Mouse (Mus musculus) MEL (cell line): ENCODE results near the gene Pcdh9.

ENCODE experiments used
- CTCF ChIP-seq, 3 experiments: IDR thresholded peaks in 2 of 3; conservative IDR thresholded peaks in 1 of 3; 2 replicates each; pipeline ENCODE4 v1.5.1; 2011 to 2012; ENCODE audit warnings: low read length in 3 of 3, low read depth in 2 of 3, mild to moderate bottlenecking in 2 of 3, improper control_type of control experiment in 1 of 3, inconsistent platforms in 1 of 3, mixed read lengths in 1 of 3, moderate library complexity in 1 of 3; ENCODE audit not compliant: control insufficient read depth in 1 of 3, insufficient read depth in 1 of 3, poor library complexity in 1 of 3, severe bottlenecking in 1 of 3
- GABPA ChIP-seq: IDR thresholded peaks from 2 replicates; pipeline ENCODE4 v1.6.1; 2012; ENCODE audit warnings: low read depth, mild to moderate bottlenecking, inconsistent platforms, low read length, improper control_type of control experiment, moderate library complexity
- GATA1 ChIP-seq: IDR thresholded peaks from 2 replicates; pipeline ENCODE4 v1.6.1; 2011; ENCODE audit warnings: low read depth, low read length, improper control_type of control experiment
- HCFC1 ChIP-seq: IDR thresholded peaks from 2 replicates; pipeline ENCODE4 v1.6.1; 2012; ENCODE audit warnings: low read depth, mild to moderate bottlenecking, inconsistent platforms, low read length, improper control_type of control experiment, moderate library complexity
- NELFE ChIP-seq: IDR thresholded peaks from 2 replicates; pipeline ENCODE4 v1.6.1; 2011; ENCODE audit warnings: low read depth, low read length, improper control_type of control experiment
- POLR2A ChIP-seq, 2 experiments: IDR thresholded peaks; 2 replicates each; pipeline ENCODE4 v1.6.1; 2011 to 2012; ENCODE audit warnings: low read length in 2 of 2, mild to moderate bottlenecking in 2 of 2, control low read depth in 1 of 2, improper control_type of control experiment in 1 of 2, low read depth in 1 of 2, moderate library complexity in 1 of 2; ENCODE audit not compliant: control insufficient read depth in 1 of 2, insufficient read depth in 1 of 2, poor library complexity in 1 of 2
- POLR2AphosphoS2 ChIP-seq: IDR thresholded peaks from 2 replicates; pipeline ENCODE4 v1.6.1; 2011; ENCODE audit warnings: low read length, improper control_type of control experiment
- TAL1 ChIP-seq: IDR thresholded peaks from 2 replicates; pipeline ENCODE4 v1.6.1; 2012; ENCODE audit warnings: mild to moderate bottlenecking, inconsistent platforms, low read length, moderate library complexity, mixed read lengths
- TBP ChIP-seq: IDR thresholded peaks from 2 replicates; pipeline ENCODE4 v1.8.0; 2011; ENCODE audit warnings: low read depth, low read length, improper control_type of control experiment
- TCF12 ChIP-seq: IDR thresholded peaks from 2 replicates; pipeline ENCODE4 v1.6.1; 2014; ENCODE audit warnings: low read depth, mild to moderate bottlenecking, inconsistent platforms, low read length, improper control_type of control experiment, moderate library complexity
- USF2 ChIP-seq, 2 experiments: IDR thresholded peaks; 2 replicates each; pipeline ENCODE4 v1.6.1; 2011 to 2012; ENCODE audit warnings: improper control_type of control experiment in 2 of 2, low read length in 2 of 2, borderline replicate concordance in 1 of 2, inconsistent platforms in 1 of 2, low read depth in 1 of 2, mild to moderate bottlenecking in 1 of 2; ENCODE audit not compliant: insufficient read depth in 1 of 2
- ZMIZ1 ChIP-seq: IDR thresholded peaks from 2 replicates; pipeline ENCODE4 v1.6.1; 2012; ENCODE audit warnings: low read depth, mild to moderate bottlenecking, inconsistent platforms, low read length, improper control_type of control experiment, moderate library complexity

DNA sequence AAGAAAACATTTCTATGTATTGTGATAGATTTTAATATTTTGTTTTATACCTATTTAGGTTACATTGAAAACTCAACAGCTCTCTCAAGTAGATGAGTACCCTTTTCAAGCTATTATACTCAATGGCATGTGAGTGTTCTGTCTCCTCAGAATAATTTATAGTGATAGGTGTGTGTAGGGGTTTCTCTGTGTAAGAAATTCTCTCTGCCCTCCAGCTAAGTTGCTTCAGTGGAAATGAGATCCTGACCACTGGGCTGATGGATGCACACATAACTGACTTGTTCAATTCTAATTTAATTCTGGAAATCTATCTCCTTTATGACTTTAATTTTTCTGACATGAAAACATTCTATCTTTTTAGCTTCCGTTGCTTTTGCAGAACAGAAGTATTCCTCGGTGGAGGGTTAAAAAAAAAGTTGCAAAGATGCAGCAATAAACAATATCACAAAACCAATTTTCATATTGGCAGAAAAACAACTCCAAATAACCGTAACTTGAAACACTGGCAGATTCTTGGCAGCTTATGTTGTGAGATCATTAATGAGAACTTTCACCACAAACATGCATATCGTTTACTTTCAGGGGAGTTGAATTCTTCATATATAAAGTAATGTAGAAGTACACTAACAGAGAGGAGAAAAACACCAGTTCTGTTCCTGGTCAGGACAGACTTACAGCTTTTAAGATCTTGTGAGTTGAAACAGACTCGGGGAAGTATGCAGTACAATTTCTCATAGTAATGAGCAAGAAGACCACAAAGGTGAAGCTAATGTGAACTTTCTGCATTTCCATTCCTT lies 828.5 kb downstream of the Pcdh9 start:
- no peak for TF ChIP-seq GATA1
- TF ChIP-seq HCFC1: no peak
- TF ChIP-seq TAL1: no peak
- no peak for TF ChIP-seq POLR2A (IDR thresholded peaks at IDR 0.05; ENCODE audit: control insufficient read depth in 1 of 2, insufficient read depth in 1 of 2, low read depth in 1 of 2, low read length in 2 of 2, poor library complexity in 1 of 2)
- TF ChIP-seq USF2 (IDR thresholded peaks at IDR 0.05; ENCODE audit: borderline replicate concordance in 1 of 2, insufficient read depth in 1 of 2, low read depth in 1 of 2, low read length in 2 of 2): no peak
- no peak for TF ChIP-seq NELFE
- no peak for TF ChIP-seq CTCF (IDR thresholded peaks at IDR 0.05 in 2 of 3, conservative IDR thresholded peaks at IDR 0.05 in 1 of 3; ENCODE audit: control insufficient read depth in 1 of 3, insufficient read depth in 1 of 3, low read depth in 2 of 3, low read length in 3 of 3, poor library complexity in 1 of 3, severe bottlenecking in 1 of 3)
- TF ChIP-seq GABPA: no peak
- TF ChIP-seq TBP: no peak
- TF ChIP-seq ZMIZ1: no peak
- no peak for TF ChIP-seq TCF12
- TF ChIP-seq POLR2AphosphoS2: no peak
